Mouse (Mus musculus) naive thymus-derived CD4-positive, alpha-beta T cell, adult 2 months (primary cell): ENCODE results near the gene Mybl2.
A peak's percentile ranks its signal among the peaks of the same experiment; 100 is the strongest.

ENCODE experiments used
- DNase-seq: peaks from one replicate; pipeline ENCODE4 v3.0.0-alpha.2; 2011; ENCODE audit warnings: low read depth

Gene Mybl2

GRCm38 (mm10) chr2:163071590-163071989, 17.1 kb downstream of the Mybl2 start:
- no peak for DNase-seq

GRCm38 (mm10) chr2:163073023-163073757, 18.7 kb downstream of the Mybl2 start:
- no peak for DNase-seq

- DNase-seq = no peak
Observed at GRCm38 (mm10) chr2:163074006-163074405, 19.5 kb downstream of the Mybl2 start.

- DNase-seq = no peak
Observed at GRCm38 (mm10) chr2:163074808-163075207, 20.3 kb downstream of the Mybl2 start.

GRCm38 (mm10) chr2:163075234-163075633, 20.7 kb downstream of the Mybl2 start:
- no peak for DNase-seq

- DNase-seq = no peak
Observed at GRCm38 (mm10) chr2:163079041-163079440, 24.6 kb downstream of the Mybl2 start.

GRCm38 (mm10) chr2:163082591-163082990, 28.1 kb downstream of the Mybl2 start:
- no peak for DNase-seq

- DNase-seq = no peak
Observed at GRCm38 (mm10) chr2:163084519-163084918, 30.0 kb downstream of the Mybl2 start.

- no peak for DNase-seq
Observed at GRCm38 (mm10) chr2:163085047-163085446, 30.6 kb downstream of the Mybl2 start.

GRCm38 (mm10) chr2:163086561-163086960, 32.1 kb downstream of the Mybl2 start:
- no peak for DNase-seq

GRCm38 (mm10) chr2:163087728-163088127, 33.2 kb downstream of the Mybl2 start, which contains the start of gene Gtsf1l:
Gtsf1l (minus strand) TSS chr2:163087855.
- no peak for DNase-seq

GRCm38 (mm10) chr2:163089475-163090123, 35.1 kb downstream of the Mybl2 start:
- DNase-seq = peak; percentile 31

GRCm38 (mm10) chr2:163094909-163095308, 40.4 kb downstream of the Mybl2 start:
- no peak for DNase-seq

- DNase-seq = no peak
Observed at GRCm38 (mm10) chr2:163095784-163096183, 41.3 kb downstream of the Mybl2 start.

GRCm38 (mm10) chr2:163099919-163100318, 45.4 kb downstream of the Mybl2 start:
- no peak for DNase-seq

- no peak for DNase-seq
Observed at GRCm38 (mm10) chr2:163100551-163100950, 46.1 kb downstream of the Mybl2 start.

- peak; percentile 63 for DNase-seq
Observed at GRCm38 (mm10) chr2:163101646-163102203, 47.2 kb downstream of the Mybl2 start.

- DNase-seq = no peak
Observed at GRCm38 (mm10) chr2:163102216-163102615, 47.7 kb downstream of the Mybl2 start.

GRCm38 (mm10) chr2:163102900-163103653, 48.6 kb downstream of the Mybl2 start:
- peak; percentile 50 for DNase-seq

GRCm38 (mm10) chr2:163104086-163104770, 49.7 kb downstream of the Mybl2 start:
- DNase-seq = no peak

- no peak for DNase-seq
Observed at GRCm38 (mm10) chr2:163108385-163108784, 53.9 kb downstream of the Mybl2 start.

- no peak for DNase-seq
Observed at GRCm38 (mm10) chr2:163110706-163111105, 56.2 kb downstream of the Mybl2 start.
